Mouse (Mus musculus) heart, adult 11 months (tissue): ENCODE measurements at regions not wholly inside any gene's neighbourhood (a gene's known extent, or its start where the extent isn't known, plus 50 kb on each side); places are given as distances from the start of the nearest gene placed in this dataset.

Source experiments
- DNase-seq: peaks from one replicate; pipeline ENCODE4 v3.0.0; 2022

- peak; percentile 99 for DNase-seq
Observed at GRCm38 (mm10) chr4:55604915-55605314, 72.6 kb upstream of the Klf4 start.

DNA sequence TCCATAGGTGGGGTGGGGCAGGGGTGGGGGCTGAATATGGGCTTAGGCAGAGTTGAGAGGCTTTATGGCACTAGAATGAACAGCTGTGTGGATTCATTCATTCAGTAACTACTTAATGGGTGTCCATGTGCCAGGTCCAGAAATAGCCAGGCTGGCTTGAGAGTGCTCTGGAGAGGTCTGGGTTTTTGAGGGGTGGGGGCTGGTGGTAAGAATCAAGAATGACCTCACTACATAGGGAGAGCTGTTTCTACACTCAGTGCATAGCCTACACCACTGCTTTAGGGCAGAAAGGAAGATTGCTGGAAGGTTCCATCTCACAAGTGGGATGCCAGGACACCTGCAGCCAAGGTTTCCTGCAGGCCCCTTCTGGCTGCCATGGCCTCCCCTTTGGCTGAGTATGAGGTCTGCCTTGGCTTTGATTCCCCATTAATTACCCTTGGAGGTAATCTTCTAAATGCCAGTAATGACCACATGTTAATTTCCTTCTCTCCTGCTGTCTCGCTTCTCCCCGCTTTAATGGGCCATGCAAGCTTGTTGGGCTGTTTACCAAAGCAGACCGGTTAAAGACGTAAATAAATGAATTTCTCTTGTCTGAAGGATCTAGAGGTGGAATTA, 71.7 kb upstream of the Klf4 start:
- DNase-seq, result no peak

DNA sequence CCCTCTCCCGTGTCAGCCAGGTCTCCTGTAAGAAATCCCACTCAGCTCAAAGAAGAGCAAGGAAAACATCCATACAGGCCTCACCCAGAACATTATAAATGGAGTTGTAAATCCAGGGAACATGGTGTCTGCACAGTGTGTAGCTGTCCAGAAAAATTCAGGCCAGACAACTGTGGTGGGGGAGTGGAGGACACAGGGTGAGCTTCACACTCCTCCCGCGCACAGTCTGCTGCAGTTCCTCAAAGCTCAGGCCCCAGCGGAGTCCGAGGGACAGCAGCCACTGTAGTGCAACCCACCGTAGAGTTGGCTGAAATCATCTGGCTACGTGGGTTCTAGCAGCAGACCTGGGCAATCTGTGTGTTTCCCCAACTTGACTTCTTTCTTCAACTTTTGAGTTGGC, 62.9 kb upstream of the Klf4 start:
- no peak for DNase-seq

DNA sequence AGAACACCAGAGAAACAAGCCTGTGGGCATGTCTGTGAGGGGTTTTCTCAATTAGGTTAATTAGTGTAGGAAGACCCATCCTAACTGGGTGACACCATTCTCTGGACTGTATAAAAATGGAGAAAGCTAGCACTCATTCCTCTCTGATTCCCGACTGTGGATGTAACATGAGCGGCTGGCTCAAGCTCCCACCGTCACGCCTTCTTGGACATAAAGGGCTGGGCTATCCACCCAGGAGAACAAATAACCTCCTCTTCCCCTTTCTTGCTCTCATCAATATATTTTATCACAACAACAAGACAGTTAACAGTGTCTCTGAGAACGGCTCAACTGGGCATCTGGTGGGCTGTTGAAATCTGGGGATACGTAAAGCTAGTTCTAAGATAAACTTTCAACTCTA, 62.4 kb upstream of the Klf4 start:
- DNase-seq, result no peak

- DNase-seq, result no peak
Observed at GRCm38 (mm10) chr4:55593132-55593531, 60.9 kb upstream of the Klf4 start.

GRCm38 (mm10) chr4:55586212-55586611, 53.9 kb upstream of the Klf4 start:
- DNase-seq, result no peak

- peak; percentile 79 for DNase-seq
Observed at GRCm38 (mm10) chr4:55583589-55583988, 51.3 kb upstream of the Klf4 start.
